Mouse (Mus musculus) brain, embryonic 18.5 days (tissue): Measurements from ENCODE around the gene Csrnp2.
A peak's percentile ranks its signal among the peaks of the same experiment; 100 is the strongest.
"Not testable (repeated sequence)": the region's sequence is repeated elsewhere in the genome, so short reads cannot be mapped to it uniquely, and the experiment has no call there.

Experiments used
- DNase-seq: peaks from one replicate; pipeline ENCODE4 v3.0.0-alpha.2; 2012; ENCODE audit warnings: low read depth, low spot score

Csrnp2 gene

DNA sequence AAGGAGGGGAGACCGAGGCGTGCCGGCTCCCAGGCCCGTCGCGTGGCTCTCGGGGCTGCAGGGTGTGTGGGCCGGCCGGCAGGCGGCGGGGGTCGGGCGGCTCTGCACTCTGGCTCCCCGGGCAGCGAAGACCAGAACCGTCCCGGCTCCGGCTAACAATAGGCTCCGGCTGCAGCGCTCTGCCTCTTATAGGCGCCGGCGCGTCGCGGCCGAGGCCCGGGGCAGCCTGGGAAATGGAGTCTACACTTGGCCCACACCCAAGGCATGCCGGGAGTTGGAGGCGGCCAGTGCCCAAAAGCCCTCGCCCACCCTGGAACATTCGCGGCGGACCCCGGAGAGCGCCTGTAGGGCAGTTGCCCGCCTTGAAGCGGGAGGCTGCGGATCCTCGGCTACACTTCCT lies at the start of gene Csrnp2:
Csrnp2 (minus strand) TSS at position 387 of the 400 bp plus-strand sequence.
- DNase-seq = peak; percentile 89

DNA sequence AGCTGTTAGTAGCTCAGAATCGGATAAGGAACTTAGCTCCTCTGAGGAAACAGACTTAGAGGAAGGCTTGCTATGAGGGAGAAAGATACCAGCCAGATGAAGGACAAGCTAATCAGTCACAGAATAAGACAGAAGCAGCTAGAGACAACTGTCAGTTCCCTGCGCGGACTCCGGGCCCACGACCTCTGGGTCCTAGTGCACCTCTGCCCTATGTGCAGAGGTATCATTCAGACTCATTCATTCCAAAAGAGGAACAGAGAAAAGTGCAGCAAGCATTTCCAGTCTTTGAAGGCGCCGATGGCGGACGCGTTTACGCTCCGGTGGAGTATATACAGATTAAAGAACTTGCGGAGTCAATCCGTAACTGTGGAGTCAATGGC lies 48.4 kb upstream of the Csrnp2 start:
- DNase-seq = not testable (repeated sequence)

DNA sequence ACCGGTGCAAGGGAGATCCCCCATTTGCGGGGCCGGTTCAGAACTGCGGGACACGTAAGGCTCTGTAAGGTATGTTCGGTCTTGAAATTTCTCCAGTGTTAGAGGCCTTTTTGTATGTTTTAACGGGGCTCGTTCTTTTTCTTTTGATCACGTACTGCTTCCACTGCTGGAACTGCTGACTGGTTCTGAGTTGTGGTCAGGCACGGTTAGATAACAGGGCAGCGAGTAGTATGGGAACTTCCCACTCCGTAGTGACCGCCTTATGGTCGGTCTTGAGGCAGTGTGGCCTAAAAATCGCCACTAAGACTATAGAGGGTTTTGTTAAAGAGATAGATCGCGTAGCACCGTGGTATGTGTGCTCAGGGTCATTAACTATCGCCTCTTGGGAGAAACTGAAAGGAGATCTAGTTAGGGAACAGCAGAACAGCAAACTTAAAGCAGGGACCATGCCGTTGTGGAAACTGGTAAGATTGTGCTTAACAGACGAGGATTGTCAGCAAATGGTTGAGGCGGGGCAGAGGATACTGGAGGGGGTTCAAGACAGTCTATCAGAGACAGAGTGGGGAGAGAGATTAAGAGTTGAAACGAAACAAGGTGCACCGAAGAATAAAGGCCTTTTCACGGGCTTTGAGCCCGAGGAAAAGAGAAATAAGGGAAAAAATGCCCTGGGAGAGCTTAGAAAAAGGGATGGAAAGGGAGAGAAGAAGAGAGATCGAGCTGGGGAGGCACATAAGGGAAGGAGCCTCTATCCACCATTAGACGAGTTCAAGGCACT lies 47.8 kb upstream of the Csrnp2 start:
- not testable (repeated sequence) for DNase-seq

DNA sequence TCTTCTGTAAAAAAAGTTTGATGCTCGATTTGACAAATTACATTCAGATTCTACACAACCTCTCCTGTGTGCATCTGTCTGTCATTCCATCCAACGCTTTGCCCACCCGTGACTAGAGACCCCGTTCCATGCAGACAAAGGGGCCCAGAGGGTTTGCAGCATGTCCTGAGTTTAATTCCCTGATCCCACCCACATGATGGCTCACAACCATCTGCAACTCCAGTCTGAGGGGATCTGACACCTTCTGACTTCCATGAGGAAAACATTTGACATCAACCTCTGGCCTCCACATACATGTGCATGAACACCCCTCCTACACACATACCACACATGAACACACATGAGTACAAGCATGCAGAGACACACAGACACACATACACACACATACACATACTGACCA lies 46.1 kb upstream of the Csrnp2 start:
- no peak for DNase-seq

DNA sequence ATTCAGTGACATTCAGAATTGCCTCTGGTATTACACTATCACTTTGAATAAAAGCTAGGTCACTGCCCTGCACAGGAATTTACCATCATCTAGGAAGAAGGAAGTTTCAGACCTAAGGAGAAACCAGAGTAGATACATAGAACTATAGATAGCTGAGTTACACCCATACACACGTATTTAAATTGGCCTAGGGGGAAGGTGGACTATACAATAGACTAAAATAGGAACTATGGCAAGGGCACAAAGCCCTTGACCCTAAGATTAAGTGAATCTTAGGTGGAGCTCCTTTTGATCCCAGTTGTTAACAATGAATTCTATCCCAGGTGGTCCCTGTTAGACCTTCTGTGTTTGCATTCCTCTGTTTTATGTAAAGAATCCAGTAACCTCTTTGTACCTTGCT lies 45.7 kb upstream of the Csrnp2 start:
- DNase-seq = not testable (repeated sequence)

DNA sequence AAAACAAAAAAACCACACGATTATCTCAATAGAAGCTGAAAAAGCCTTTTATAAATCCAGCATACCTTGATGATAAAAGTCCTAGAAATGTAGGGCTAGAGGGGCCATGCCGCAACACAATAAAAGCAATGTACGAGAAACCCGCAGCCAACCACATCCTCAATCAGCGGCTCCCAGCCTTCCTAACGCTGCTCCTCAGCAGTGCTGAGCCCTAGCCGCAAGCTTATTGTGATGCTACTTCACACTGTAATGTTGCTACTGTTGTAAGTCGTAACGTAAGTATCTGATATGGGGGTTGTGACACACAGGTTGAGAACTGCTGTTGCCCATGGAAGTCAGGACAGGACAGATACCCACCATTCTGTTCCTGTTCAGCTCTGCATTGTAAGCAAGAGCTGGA lies 44.1 kb upstream of the Csrnp2 start:
- DNase-seq = no peak

DNA sequence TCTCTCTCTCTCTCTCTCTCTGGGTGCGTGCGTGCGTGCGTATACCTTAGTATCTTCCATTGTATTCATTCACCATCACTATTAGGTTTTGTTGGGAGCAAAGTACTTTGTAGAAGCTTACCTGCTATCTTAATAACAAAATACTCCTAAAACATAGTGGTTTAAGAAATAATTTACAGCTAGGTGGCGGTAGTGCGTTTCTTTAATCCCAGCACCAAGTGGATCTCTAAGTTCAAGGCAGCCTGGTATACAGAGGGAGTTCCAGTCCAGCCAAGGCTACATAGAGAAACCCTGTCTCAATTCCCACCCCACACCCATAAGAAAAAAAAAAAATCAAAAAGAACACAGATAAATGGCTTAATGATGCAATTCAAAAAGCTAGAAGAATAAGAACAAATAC lies 42.6 kb upstream of the Csrnp2 start:
- DNase-seq = no peak

DNA sequence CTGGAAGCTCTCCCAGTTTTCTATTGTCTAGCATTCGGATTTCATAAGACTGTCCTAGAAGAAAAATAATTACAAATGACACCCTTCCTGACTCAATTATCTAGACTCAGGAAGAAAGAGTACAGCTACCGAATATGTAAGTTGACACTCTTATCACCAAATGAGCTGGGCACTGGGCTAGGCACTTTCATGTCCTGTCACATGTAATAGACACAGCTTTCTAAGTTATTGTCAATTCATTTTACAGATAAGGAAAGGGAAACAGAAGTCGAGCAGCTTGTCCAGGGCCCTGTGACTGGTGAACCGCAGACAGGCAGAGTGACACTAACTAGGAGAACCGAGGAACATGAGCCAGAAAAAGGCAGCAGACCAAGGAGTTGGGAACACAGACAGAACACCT lies 32.6 kb upstream of the Csrnp2 start:
- no peak for DNase-seq

DNA sequence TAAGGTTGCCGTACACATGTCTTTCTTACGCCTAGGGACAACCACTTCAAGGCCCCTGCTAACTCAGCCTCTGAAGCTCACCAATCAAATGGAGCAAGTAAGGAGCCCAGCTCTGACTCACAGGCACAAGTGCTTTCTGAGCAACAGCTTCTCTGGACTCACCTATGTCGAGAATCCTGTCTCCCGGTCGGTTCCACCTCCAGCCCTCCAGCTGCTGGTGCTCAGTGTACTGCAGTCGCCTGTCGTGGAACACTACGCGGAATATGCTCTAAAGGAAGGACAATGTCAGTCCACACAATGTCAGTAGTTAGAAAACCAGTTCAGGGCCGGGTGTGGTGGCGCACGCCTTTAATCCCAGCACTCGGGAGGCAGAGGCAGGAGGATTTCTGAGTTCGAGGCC lies 30.1 kb upstream of the Csrnp2 start:
- DNase-seq = no peak

DNA sequence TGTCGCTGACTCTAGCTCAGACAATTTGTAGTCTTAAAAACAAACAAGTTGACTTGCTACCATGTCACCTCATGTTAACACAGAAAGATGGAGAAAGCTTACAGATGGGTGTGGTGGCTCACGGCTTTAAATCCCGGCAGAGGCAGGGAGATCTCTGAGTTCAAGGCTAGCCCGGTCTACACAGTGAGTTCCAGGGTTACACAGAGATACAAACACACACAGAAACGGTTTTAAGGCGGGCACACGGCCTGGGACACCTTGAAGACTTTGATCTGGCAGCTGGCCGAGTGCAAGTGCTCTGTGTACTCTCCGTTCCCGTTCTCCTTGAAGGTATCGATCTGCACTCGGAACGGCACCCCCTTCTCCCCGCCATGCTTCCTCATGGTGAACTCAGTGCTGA lies 25.0 kb upstream of the Csrnp2 start:
- no peak for DNase-seq

DNA sequence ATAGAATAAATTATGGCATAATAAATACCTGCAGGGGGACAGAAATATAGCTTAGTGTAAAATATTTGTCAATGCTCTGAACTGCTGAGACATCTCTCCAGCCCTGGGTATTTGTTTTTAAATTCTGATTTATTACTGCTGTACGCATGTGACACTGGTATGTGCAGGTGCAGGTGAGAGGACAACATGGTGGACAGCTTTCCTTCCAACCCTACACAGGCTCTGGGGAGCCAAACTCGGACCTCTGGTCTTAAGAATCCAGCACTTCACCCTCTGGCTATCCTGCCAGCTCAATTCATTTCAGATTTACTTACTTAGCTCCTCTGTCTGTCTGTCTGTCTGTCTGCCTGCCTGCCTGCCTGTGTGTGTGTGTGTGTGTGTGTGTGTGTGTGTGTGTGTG lies 19.8 kb upstream of the Csrnp2 start:
- DNase-seq = no peak

DNA sequence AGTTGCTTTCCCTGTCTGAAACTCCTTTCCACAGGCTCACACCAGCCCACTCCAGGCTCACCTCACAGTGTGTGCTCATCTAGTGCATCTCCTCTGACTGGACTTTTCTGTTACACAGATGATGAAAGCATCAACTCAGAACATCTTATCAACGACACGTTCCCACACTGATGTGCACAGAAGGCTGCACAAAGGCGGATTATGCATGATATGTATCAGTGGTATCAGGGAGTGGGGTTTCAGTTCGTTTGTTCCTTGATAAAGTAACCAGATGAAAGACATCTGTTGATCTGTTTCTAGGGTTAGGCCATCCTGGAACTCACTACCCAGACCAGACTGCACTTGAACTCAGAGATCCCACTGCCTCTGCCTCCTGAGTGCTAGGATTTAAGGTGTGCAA lies 18.1 kb upstream of the Csrnp2 start:
- no peak for DNase-seq

DNA sequence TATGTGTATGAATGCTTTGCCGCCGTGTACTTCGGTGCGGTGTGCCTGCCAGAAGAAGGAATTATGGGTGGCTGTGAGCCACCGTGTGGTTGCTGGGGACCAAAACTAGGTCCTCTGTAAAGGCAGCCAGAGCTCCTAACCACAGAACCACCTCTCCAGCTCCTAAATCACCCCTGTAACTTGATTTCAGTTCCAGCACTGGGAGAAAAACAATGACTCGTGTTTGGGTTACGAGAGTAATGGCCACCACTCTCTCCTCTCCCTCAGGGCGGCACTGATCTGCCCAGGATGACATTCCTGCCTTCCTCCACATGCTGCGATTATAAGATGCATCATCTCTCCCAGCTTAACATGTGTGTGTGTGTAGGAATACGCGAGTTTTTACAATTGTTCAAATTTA lies 14.8 kb upstream of the Csrnp2 start:
- DNase-seq = no peak

DNA sequence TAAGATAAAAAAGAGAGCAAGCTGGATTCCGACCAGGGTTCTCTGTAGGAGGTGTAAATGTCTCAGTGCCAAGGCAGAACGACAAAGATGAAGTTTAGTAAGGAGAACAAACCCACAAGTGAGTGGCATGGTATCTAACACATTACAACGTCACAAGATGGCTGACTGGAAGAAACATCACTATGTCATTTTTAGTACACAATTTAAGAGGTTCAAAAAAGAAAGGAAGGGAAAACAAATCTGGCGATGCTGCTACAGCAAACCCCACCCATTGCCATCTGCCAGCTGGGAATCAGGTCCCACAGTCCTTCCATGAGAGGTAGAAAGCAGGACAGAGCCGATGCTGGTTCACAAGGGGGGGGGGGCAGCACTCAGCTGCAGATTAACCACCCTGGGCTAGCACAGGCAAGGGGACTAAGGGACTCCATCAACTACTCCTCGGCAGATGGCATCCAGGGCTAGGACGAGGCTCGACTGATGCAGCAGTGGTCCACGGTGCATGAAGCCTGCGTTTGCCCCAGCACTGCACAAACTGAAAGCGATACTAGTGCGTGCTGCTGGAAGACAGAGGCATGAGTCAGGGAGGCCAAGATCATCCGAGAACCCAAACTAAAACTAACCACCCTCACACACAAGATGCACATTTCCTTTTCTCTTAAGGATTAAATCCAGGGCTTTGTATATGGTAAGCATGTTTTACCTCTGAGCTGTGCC lies 13.3 kb upstream of the Csrnp2 start:
- DNase-seq = no peak

DNA sequence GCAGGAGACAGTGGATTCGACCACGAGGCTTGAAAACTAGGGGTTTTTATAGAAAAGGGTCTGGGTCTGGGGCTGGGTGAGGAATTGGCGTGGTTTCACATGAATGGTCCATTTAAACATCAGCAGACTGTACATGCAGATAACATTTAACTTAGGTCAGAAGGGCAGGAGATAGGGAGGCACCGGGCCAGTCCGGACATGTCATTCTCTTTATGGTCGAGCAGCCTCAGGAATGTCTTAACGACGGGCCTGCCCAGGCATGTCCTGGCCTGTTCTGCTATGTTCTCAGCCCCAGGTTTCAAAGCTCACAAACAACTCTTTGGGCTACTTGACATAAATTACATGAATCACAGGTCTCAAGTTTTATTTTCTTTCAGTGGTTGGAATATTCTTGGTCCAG lies 4.2 kb upstream of the Csrnp2 start:
- not testable (repeated sequence) for DNase-seq

DNA sequence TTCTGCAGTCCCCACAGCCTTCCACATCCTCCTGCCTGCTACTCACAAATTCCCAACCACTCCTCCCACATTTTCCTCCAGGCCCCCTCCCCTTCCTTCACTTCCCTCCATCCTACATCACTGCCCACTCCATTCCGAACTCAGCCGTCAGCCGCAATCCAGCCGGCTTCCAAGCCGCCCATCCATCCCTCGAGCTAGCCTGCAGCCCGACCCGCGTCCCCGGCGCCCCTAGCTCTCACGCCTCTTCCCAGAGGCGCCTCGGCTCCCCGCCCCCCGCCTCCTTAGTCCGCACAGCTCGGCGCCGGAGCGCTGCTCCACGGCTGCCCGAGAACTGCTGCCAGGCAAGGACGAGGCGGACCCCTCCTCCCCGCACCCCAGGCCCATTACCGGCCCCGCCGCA lies 641 bp downstream of the Csrnp2 start:
- peak; percentile 43 for DNase-seq

DNA sequence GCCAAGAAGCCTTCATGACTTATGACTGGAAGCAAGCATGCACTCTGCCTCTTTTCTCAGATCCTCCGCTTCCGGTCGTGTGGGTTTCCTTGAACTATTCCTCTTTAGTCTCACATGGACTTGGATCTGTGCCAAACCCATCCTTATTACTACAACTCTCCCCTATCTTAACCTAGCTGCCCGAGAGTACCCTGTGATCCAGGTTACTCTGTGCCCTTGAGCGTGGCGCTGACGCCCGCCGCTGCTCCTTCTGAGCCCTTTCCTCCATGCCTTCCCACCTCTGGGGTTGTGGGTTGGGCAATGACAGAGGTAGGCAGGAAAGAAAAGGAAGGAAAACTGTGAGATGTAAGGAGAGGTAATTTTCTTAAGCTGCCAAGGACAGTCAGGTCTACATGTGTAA lies 3.3 kb downstream of the Csrnp2 start:
- no peak for DNase-seq

DNA sequence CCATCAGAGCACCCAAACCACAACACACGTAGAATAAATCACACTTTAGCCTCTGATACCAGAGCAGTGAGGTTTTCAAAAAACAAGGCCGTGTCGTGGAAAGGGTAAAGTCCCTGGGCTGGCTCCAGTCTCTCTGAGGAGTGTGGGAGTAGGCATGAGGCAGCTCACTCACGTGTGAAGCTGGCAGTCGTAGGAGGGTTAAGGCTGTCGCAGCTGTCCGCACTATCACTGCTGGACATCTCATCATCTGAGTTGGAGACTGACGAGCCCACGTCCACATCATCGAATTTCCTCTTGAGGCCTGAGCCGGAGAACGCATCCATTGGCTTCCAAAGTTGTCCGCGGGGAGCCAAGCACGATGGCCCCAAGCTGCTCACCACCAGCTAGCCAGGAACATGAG lies 6.0 kb downstream of the Csrnp2 start:
- DNase-seq = no peak

DNA sequence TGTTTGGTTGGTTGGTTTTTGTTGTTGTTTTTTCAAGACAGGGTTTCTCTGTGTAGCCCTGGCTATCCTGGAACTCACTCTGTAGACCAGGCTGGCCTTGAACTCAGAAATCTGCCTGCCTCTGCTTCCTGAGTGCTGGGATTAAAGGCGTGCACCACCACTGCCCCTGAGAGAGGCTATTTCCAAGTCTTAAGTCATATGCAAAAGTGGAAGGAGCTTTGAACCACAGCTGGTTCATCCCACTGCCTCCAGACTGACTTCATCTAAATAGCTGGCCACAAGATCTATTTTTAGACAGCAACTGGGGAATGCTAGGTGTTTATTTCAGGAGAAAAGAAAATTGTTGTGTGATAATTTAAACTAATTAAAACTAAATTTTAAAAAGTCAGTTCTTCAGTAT lies 7.0 kb downstream of the Csrnp2 start:
- DNase-seq = not testable (repeated sequence)

DNA sequence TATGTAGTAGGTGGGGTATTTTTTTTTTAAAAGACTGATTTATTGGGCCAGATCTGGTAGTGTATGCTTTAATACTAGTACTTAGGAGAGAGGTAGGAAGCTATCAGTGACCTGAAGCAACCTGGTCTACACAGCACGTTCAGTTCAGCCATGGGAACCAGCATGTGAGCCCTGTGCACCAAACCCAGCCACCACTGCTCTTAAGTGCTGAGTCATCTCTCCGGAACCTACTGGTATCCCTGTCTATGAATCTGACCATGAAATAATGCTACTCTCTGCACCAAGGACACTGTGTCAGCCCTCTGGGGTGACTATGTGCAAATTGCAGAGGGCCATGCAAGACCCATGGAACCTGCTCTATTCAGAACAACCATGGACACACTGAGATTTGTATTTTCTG lies 8.2 kb downstream of the Csrnp2 start:
- no peak for DNase-seq

DNA sequence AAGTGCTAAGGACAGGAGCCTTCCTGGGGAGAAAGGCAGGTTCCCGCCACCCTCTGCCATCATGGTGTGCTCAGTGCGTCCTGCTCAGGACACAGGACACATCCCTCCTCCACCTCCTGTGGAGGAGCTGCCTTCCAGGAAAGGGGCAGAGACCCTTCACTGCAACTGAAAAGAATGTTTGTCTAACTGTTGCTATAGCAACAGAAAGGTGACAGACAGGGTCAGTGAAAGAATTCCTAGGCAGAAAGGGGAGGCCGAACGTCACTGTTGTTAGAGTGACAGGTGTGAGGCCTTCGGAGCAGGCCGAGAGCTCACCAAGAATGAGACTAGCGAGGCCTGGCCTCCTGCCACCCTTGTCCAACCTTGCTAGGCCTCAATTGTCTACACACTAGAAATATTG lies 8.8 kb downstream of the Csrnp2 start:
- DNase-seq = no peak

DNA sequence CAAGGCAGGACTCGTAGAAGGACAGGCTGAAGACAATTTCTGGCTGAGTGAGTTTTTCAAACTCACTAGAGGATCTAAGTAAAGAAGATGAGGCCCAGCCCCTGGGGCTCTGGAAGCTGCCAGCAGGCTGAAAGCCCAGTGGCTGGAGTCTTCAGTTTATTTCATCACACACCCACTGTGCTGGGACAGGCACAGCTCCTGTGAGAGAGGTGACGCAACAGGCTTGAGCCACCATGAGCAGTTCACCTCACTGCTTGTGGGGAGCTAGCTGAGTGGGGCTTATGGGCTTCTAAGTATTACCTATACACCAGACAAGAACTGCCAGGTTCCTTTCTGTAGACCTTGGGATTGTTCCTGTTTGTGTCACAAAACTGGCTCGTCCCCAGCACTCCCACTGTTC lies 9.7 kb downstream of the Csrnp2 start:
- no peak for DNase-seq

DNA sequence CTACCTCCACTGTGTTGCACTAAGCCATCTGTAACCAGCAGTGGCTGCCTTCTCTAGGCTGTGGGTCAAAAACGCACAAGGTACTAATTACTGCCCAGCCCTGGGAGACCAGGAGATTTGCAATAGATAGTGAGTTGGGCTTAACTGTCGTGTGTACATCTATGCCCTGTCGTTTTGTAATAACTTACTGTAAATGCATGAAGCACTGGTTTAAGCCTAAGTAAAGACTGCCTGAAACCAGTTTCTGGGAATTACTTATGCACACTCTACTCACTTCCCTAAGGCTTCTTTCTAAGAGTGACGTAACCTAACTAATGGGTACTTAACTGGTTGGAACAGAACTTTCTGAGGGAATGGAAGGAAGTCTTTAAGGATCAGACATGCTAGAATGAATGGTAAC lies 16.4 kb downstream of the Csrnp2 start:
- no peak for DNase-seq
